Mouse (Mus musculus) c-Kit-positive CD71-positive TER-119-negative erythroid progenitor cells, embryonic 14.5 days (primary cell): Measurements from ENCODE around the gene Gm39115.
A peak's percentile ranks its signal among the peaks of the same experiment; 100 is the strongest.
"Not testable (repeated sequence)": the region's sequence is repeated elsewhere in the genome, so short reads cannot be mapped to it uniquely, and the experiment has no call there.

ENCODE experiments used
- DNase-seq: peaks from one replicate; pipeline ENCODE4 v3.0.0-alpha.2; 2013; ENCODE audit warnings: low read depth

The Gm39115 gene

DNA sequence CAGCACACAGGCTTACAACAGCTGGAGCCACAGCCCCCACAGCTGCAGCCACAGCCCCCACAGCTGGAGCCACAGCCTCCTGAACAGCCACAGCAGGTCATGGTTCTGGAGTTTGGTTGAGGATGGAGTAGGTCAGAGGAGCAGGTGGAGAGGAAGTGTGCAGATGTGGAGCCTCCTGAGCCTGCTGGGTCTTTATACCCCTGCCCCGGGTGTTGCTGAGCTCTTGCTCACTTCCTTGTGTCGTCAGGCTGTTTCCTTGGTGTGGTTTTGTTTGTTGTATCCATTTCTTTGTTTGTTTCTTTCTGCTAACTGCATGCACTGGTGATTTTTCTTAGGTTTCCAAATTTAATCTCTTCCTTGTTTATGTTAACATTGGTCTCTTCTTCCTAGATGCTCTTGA is at the start of gene Gm39115:
Gene Gm39115, minus strand, starts transcription at position 101 of the 400 bp plus-strand sequence.
- DNase-seq = not testable (repeated sequence)

DNA sequence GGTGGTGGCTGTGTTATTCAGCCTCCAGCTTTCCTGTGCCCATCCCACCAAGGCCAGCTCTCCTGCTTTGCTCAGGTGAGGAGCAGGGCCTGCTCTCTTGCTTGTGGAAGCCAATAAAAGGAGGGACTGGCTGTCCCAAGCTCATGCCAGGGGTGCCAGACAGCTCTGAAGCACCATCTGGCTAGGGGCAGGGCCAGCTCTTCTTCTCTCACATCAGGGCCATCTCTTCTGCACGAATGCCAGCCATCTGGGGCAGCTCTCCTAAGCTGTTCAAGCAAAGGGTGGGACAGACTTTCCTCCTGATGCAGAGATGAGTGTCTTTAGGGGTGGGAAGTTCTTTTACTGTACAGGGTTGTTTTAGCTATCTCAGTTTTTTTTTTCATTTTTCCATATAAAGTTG is 45.2 kb upstream of the Gm39115 start:
- DNase-seq = no peak

DNA sequence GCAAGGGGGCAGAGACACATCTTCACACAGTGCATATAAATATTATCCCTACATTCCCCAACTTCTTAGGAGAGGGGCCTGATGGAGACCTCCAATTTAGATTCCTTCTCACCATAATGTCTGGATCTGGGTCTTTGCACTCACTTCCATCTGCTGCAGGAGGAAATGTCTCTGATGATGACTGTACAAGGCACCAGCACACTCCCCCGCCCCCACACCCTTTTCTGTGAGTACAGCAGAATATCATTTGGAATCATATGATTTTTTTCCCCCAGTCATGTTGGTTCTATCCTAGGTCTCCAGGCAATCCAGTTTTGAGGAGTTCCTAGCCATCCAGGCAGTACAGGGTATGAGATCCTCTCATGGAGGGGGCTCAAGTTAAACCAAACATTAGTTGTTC is 42.9 kb upstream of the Gm39115 start:
- no peak for DNase-seq

DNA sequence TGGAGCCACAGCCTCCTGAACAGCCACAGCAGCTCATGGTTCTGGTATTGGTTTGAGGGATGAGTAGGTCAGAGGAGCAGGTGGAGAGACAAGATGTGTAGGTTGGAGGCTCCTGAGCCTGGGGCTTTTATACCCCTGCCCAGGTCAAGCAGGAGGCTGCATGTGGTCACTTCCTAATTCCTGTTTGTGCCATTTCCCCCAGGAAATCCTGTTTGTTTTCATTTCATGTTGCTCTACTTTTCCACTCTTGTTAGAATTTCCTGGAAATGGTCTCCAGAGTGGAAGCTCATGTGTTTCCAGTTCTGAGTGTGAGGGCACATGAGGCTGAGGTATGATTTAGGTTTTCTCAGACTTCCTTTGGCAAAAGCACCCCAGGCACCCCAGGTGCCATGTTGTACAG is 40.1 kb upstream of the Gm39115 start, which contains the start of gene Krtap5-2:
Gene Krtap5-2, minus strand, starts transcription at position 101 of the 400 bp plus-strand sequence.
- DNase-seq = not testable (repeated sequence)

DNA sequence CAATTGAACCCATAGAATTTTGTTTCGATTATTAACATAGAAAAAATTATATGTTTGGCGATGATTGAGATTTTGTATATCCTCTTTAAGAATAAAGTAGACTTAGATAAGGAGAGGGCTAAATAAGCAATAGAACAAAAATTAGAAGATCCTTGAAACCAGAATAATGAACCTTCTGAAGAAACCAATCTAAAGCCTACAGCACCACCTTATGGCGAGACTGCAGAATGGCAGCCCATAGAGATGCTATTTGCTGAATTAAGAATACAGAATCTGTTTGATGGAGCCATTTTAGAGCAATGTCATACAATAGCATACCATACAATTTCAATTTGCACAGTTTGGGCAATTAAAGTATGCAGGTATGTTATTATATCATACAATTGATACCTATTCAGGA is 34.0 kb upstream of the Gm39115 start:
- peak; percentile 9 for DNase-seq

DNA sequence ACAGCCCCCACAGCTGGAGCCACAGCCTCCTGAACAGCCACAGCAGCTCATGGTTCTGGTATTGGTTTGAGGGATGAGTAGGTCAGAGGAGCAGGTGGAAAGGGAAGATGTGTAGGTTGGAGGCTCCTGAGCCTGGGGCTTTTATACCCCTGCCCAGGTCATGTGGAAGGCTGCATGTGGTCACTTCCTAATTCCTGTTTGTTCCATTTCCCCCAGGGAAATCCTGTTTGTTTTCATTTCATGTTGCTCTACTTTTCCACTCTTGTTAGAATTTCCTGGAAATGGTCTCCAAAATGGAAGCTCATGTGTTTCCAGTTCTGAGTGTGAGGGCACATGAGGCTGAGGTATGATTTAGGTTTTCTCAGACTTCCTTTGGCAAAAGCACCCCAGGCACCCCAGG is 29.8 kb upstream of the Gm39115 start, which contains the start of gene Gm4553:
Gene Gm4553, minus strand, starts transcription at position 101 of the 400 bp plus-strand sequence.
- not testable (repeated sequence) for DNase-seq

DNA sequence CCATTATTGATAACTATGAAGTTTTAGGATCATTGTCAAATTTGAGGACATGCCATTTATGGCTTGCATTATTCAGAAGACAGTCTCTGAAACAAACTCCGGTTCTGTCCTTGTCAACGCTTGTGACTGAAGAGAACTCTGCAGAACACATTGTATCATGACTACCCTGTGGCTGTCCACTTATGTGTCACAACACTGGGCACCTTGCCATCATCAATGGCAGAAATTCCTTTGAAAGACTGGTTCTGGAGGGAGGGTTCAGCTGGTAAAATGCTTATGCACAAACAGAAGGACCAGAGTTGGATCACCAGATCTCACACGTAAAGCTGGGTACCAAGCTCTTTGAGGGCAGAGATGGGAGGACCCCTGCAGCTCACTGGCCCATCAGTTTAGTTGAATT is 23.5 kb upstream of the Gm39115 start:
- no peak for DNase-seq

DNA sequence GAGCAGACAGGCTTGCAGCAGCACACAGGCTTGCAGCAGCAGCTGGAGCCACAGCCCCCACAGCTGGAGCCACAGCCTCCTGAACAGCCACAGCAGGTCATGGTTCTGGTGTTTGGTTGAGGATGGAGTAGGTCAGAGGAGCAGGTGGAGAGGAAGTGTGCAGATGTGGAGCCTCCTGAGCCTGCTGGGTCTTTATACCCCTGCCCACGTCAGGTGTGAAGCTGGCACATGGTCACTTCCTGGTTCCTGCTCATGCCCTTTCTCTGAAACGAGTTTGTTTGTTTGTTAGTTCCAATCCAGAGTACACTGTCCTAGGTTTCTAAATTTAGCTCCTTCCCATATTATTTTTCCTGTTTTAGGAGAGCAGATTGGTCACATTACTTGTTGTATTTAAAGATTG is 21.2 kb upstream of the Gm39115 start, which contains the start of gene Gm29735:
Gene Gm29735, minus strand, starts transcription at position 101 of the 400 bp plus-strand sequence.
- DNase-seq = not testable (repeated sequence)

DNA sequence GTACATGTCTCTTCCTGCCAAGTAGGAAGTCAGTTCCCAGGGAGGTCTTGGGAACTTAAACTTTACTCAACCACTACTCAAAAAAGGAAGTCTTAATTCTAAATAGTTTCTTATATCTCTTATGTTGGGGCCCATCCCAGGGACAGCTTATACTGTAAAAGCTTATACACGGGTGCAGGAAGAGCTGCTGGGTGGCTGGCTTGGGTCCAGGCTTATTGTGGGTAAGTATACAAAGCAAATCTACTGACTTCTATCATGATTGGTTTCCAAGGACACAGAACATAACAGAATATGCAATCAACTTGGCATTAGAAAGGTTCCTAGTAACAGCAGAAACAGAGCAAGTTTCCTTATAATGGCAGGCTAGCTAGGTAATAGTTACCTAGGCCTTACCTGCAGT is 19.5 kb upstream of the Gm39115 start:
- DNase-seq = no peak

DNA sequence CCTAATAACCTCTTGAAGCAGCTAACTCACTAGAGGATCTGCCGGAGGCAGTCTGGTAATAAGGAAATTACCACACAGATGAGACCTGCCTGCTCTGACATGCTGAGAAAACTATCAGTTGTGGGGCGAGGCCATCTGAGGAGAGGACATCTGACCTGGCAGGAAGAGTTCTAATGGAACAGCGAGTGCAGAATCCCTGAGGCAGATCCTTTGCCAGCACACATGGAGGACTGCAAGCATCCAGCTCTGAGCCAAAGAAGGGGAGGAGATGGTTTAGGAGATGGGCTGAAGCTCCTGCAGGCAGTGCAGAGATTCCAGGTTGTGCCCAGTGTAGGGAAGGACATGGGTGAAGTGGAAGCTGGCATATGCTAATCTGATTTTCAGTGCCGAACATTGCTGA is 16.4 kb upstream of the Gm39115 start:
- DNase-seq = no peak

DNA sequence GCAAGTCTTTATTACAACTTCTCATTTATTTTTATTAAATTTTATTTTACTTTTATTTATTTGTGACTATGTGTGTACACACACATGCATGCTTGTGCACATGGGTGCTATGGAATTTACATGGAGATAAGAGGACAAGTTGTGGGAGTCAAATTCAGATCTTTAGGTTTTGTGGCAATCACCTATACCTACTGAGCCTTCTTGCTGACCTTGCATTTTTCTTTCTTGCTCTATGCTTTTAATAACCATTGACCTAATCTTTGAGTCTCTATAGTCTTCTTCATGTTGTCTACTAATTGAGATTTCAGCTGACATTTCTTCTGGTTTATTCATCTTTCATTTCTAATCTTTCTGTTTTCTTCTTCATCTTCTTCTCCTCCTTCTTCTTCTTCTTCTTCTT is 12.8 kb upstream of the Gm39115 start:
- no peak for DNase-seq

DNA sequence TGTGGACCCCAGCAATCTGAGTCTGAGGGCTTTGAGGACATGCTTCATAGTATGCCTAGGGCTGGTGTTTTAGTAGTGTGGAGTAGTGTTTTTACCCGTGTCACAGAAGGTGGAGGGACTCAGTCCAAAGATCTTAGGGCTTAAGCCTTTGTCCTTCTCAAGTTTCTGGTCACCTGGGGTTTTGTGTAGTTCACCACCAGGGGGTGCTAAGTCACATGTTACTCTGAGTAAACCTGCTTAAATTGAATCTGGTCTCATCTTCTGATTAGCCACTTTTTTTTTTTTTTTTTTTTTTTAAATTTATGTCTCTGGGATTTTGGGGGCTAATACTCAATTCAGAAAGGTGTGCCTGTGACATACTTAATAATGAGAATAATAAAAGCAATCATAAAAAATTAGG is 10.2 kb upstream of the Gm39115 start:
- peak; percentile 40 for DNase-seq

DNA sequence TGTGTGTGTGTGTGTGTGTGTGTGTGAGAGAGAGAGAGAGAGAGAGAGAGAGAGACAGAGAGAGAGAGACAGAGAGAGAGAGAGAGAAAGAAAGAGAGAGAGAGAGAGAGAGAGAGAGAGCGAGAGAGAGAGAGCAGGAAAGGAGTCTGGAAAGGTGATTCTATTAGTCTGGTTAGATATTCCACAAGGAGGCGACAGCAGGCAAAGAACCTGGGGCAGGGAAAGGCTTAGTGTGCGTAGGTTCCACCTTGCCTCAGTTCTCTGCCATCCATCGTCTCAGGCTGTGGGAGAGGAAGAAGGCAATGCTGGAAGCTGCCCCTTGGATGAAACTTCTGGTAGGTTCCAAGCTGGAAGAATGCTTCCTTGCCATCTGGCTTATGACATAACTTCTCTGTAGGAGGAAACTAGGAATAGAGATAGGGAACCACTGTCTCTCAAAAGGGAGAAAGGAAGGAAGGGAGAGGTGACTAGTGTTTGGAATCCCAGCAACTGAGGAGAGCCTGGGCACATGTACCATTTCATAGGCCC is 9.6 kb upstream of the Gm39115 start:
- DNase-seq = no peak

DNA sequence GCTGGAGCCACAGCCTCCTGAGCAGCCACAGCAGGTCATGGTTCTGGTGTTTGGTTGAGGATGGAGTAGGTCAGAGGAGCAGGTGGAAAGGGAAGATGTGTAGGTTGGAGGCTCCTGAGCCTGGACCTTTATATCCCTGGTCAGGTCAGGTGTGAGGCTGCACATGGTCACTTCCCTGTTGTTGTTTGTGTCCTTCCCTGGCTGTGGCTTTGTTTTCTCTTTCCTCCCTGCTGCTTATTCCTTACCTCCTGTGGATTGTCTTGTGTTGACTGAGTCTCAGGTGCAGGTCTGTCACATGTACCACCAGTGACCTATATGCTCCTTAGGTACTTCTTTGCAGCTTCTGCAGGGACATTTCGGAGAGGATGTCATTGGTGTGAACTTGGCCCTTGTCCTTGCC is 8.7 kb upstream of the Gm39115 start, which contains the start of gene Gm45337:
Gene Gm45337, minus strand, starts transcription at position 101 of the 400 bp plus-strand sequence.
- DNase-seq = no peak

DNA sequence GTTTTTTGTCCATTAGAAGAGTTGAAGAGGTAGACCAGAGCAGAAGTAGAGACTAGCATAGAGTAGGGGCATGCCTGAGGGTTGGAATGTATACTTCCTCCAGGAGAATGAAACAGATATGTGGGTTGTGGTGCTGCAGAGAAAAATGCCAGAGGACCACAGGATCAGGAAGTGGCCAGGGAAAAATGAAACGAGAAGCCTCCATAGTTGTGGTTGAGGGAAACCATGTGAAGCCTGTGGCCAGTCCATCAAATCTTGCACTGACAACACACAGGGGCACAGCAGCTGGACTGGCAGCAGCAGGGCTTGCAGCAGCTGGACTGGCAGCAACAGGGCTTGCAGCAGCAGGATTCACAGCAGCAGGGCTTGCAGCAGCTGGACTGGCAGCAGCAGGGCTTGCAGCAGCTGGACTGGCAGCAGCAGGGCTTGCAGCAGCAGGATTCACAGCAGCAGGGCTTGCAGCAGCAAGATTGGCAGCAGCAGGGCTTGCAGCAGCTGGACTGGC is 7.7 kb upstream of the Gm39115 start:
- not testable (repeated sequence) for DNase-seq

DNA sequence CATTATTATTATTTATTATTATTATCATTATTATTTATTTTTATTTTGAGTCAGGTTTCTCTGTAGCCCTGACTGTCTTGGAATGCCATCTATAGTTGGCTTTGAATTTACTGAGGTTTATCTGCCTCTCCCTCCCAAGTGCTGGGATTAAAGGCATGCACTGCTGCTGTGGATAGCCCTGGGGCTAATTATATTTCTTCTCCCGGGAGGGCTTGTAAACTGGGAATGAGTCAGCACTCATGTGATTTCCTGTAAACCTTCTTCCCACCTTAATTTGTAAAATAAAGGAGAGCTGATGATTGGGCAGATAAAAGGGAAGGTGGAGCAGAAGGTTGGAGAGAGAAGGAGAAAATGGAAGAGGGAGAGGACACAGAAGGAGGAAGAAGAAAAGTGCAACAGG is 4.9 kb upstream of the Gm39115 start:
- DNase-seq = no peak

DNA sequence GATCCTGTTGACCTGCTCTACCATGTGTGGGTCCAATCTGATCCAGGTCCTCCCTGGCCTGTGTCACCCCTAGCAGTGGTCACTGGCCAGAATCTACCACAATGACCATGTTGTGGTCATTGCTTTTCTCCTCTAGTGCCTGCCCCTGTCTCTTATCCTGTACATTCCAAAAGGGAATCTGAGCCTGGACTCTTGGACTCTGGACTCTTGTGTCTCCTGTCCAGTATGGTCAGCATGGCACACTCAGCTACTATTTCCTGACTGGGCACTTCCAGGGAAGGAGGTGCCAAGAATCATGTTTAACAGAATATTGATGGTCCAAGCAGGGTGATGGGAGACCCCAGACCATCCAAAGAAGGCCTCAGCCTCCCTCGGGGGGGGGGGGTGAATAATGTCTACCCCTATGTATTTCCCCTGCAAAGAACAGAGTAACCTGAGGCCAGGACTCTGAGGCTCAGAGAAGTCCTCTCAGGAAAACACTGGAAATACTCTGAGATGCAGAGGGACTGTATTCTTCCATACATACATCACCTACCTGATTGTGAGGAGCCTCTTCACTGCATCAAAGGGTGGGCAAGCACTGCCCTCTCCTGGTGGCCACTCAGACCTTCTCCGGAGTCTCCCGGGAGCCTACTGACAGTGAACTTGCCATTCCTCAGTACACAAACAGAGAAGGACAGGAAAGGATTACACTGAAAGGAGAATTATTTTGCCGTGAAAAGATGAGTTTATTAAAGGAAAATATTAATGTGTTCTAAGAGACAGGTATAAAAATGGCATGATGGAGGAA is 1.4 kb downstream of the Gm39115 start:
- DNase-seq = no peak

DNA sequence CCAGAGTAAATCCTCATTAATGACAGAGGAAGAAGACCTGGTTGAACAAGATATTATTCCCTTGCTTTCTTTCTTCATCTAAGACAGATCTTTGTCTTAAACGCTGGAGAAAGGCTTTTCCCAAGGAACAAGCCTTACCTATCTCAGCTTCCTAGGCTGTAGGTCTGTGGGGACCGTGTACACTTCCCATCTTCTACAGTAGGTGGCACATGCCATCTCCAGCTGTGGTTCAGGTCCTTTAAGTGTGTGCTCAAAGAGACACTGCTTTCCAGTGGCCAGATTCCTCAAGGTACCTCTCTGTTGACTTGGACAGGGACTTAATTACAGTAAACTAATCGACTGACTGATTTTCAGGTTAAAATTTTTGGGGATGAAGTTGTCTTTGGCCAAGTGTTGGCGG is 7.0 kb downstream of the Gm39115 start:
- DNase-seq = no peak

DNA sequence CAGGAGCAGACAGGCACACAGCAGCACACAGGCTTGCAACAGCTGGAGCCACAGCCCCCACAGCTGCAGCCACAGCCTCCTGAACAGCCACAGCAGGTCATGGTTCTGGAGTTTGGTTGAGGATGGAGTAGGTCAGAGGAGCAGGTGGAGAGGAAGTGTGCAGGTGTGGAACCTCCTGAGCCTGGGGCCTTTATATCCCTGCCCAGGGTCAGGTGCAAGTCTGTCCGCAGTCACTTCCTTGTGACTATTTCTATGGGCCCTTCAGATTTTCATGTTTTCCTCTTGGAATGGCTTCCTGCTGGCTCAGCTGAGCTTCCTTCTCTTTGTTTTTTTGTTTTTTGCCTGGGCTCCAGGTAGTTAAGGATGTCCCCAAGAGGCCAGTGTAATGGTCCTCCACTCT is 15.2 kb downstream of the Gm39115 start, which contains the start of gene Gm45618:
Gene Gm45618, minus strand, starts transcription at position 101 of the 400 bp plus-strand sequence.
- DNase-seq = not testable (repeated sequence)

DNA sequence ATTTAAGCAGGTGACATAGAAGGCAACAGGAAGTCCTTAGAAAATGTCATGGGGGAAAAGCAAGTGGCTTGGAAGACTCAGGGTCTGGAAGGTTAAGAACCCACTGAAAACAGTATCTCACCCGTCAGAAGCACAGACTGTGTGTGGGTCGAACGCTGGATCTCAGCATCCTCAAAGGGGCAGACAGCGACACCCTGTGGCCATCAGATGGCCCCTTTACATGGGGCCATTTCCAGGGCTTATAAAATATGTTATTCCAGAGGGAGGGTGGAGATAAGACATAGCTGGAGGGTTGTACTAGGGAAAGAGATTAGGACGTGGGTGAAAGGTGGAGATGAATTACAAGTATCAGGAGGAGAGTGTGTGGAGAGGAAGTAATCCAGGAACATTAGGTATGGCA is 16.2 kb downstream of the Gm39115 start:
- DNase-seq = peak; percentile 24

DNA sequence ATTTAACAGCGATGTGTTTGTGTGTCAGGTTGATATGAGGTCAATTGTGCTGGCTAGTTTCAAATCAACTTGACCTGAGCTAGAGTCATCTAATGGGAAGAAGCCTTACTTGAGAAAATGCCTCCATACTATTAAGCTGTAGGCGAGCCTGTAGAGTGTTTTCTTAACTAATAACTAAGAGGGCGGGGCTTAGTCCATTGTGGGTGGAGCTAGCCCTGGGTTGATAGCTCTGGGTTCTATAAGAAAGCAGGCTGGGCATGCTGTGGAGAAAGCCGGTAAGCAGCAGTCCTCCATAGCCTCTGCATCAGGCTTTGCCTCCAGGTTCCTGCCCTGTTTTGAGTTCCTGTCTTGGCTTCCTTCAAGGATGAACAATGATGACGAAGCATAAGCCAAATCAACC is 31.1 kb downstream of the Gm39115 start:
- no peak for DNase-seq

DNA sequence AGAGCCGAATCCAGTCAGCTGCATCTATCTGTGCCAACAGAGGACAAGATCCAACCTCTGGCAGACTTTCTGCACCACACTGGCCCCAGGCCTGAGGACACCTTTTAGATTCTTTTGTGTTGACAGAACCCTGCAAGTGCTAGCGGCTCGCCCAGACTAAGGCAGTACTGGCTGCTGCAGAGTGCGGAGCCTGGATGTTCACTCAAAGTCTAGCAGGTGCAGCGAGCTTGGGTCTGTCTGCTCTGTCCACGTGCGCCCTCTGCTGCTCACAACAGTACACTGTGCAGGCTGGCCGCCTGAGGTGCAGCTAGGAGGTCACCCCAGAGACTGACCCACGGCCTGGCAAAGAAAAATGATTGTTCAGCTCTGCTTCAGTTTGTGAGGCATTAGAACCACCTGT is 38.1 kb downstream of the Gm39115 start:
- DNase-seq = peak; percentile 70

DNA sequence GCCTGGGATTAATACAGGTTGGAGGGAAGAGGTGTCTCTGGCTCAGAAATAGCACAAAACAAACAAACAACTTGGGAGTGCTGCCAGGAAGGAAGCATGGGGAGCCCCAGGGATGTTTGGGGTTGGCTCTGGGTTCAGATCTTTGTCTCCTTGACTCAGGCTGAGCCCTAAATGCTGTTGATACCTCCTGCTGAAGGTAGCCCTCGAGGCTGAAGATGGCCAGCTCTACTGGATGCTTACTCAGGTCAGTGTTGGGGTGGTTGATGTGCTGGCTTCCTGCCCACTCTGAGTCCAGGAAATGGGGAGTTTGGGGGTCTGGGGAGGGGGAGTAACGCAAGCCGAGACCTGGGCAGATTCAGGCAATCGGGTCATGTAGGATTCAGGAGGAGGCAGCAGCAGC is 39.1 kb downstream of the Gm39115 start:
- no peak for DNase-seq
